Mouse (Mus musculus) midbrain, embryonic 10.5 days (tissue): ENCODE results near the gene Cpeb1. TPM values are rescaled to one million over a fixed set of nuclear protein-coding genes. Genes with fewer than 3 reads are reported as not detected.
"Not testable (repeated sequence)": the region's sequence is repeated elsewhere in the genome, so short reads cannot be mapped to it uniquely, and the experiment has no call there.

Source experiments
- DNase-seq: peaks from one replicate; pipeline ENCODE4 v3.0.0-alpha.2; 2017; ENCODE audit warnings: low spot score
- H3K27ac ChIP-seq: fragments of 300-500 bp; sonication (generic); replicated peaks from 2 replicates; pipeline ENCODE4 v1.5.1; 2016; ENCODE audit warnings: mild to moderate bottlenecking
- H3K27me3 ChIP-seq: fragments of 300-500 bp; sonication (generic); 2 replicates; pipeline ENCODE4 v1.6.1; 2016; ENCODE audit warnings: low read depth, mild to moderate bottlenecking; ENCODE audit not compliant: poor library complexity, severe bottlenecking
- H3K36me3 ChIP-seq: fragments of 300-500 bp; sonication (generic); 2 replicates; pipeline ENCODE4 v1.6.1; 2016; ENCODE audit warnings: mild to moderate bottlenecking, moderate library complexity
- H3K4me1 ChIP-seq: fragments of 300-500 bp; sonication (generic); 2 replicates; pipeline ENCODE4 v1.6.1; 2016
- H3K4me3 ChIP-seq: fragments of 300-500 bp; sonication (generic); 2 replicates; pipeline ENCODE4 v1.5.1; 2016; ENCODE audit warnings: mild to moderate bottlenecking, moderate library complexity
- H3K9me3 ChIP-seq: fragments of 300-500 bp; sonication (generic); replicated peaks from 2 replicates; pipeline ENCODE4 v1.6.1; 2016; ENCODE audit warnings: mild to moderate bottlenecking
- WGBS: fragments of 180-500 bp; shearing (Covaris S2); methylation state at CpG from one replicate; pipeline ENCODE4 v1.1.7; 2016; 5-methylcytosine and 5-hydroxymethylcytosine counted together
- polyA plus RNA-seq: library from polyadenylated mRNA; unstranded; fragments of >200 nt; fragmentation: Nextera tagmentation; extraction: Ambion mirVana; gene quantifications from 2 replicates; pipeline ENCODE4 v1.2.1, GENCODE M21; 2016

Gene Cpeb1
- 0.96 and 1.6 TPM in 2 replicates for polyA plus RNA-seq

DNA sequence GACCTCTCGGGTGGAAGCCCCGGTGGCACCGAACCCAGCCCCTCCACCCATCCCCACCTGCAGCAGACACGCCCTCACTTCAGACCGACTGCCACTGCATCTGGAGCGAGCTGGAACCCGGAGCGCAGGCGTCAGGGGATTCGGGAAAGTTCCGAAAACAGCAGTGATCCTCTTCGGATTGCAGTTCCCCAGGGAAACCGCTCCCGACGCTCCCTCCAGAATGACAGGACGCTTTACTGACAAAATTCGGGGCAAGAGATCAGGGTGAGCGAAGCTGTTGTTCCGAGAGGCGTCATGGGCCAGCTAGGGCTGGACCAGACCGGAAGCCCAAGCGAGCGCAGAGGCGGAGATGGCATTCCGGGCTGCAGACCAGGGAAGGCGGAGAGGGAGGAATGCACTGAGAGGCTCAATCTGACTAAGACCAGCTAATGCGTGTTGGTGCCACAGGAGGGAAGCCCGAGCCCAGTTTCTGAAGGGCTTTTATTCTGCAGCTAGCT is at the start of gene Cpeb1:
Cpeb1 (minus strand) TSS at position 311 of the 497 bp plus-strand sequence.
- 1% methylated on average over 28 of the region's 28 CpGs for WGBS
- Histone ChIP-seq H3K4me1 (peaks cover 27% of the 10 kb centered on the region), H3K4me3 (peak within 1 kb of the TSS; percentile 60), H3K27ac (peak within 1 kb of the TSS; percentile 69; the same call in 1 of the 2 replicates), H3K9me3 (no peaks in the 10 kb centered on the region), H3K36me3 (no peaks in the 10 kb centered on the region), H3K27me3 (peaks cover 96% of the 10 kb centered on the region)
- DNase-seq: peak; percentile 62

- peaks cover 19% of the 10 kb centered on the region for H3K4me1 ChIP-seq
- no peaks in the 10 kb centered on the region for H3K9me3 ChIP-seq
- no peak for DNase-seq
- no peak overlapping the region for H3K27ac ChIP-seq
- WGBS: 87% methylated on average over 2 of the region's 2 CpGs
- H3K4me3 ChIP-seq: no peak overlapping the region
- no peaks in the 10 kb centered on the region for H3K36me3 ChIP-seq
- peaks cover 10% of the 10 kb centered on the region; the same call in 1 of the 2 replicates for H3K27me3 ChIP-seq
Measured at GRCm38 (mm10) chr7:81501050-81501449, 45.8 kb upstream of the Cpeb1 start.

DNA sequence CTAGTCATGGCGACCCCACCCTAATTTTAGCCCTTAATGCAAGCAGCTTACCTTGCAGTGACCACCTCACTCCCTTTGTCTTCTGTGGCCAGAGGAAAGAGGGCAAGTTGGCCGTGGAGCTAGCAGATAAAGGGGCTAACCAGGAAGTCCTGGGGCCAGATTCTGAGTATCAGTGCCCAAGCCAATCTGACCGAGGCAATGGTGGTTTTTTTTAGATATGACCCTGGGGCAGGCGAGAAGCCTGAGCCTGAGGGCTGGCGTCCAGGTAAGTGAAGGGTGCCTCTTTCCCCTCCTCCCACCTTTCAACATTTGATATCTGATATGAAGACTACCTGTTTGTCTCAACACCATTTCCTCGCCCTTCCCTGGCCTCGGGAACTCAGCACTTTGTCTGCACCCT is 42.9 kb upstream of the Cpeb1 start, which contains the start of gene BC048679:
BC048679 (minus strand) TSS at position 101 of the 400 bp plus-strand sequence.
- Histone ChIP-seq H3K4me1 (peaks cover 29% of the 10 kb centered on the region), H3K27ac (peak within 1 kb of the TSS; percentile 67), H3K27me3 (peaks cover 36% of the 10 kb centered on the region), H3K36me3 (no peaks in the 10 kb centered on the region), H3K4me3 (peak within 1 kb of the TSS; percentile 5), H3K9me3 (no peaks in the 10 kb centered on the region)
- no peak for DNase-seq
- 77% methylated on average over 7 of the region's 7 CpGs for WGBS

DNA sequence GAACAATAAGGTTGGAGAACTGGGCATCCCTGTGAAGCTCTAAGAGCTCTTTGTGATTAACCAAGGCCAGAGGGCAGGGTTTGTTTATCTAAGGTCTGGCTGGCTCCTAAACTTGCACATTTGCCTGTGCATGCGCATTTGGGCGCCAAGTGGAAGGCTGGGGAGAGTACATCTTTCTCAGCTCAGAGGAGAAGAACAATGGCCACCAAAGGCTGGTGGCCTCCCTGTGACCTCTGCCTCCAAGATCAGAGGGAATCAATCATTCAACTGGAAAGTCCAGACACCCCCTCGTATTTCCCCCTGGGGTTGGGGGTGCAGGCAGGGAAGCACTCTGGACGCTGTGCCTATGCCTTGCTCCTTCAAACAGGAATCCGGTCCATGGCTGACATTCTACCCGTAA is 41.9 kb upstream of the Cpeb1 start:
- peak overlapping the region; percentile 5 for H3K4me3 ChIP-seq
- WGBS: 15% methylated on average over 6 of the region's 6 CpGs
- peak overlapping the region; percentile 67 for H3K27ac ChIP-seq
- no peaks in the 10 kb centered on the region for H3K36me3 ChIP-seq
- H3K4me1 ChIP-seq: peaks cover 39% of the 10 kb centered on the region
- H3K9me3 ChIP-seq: no peaks in the 10 kb centered on the region
- H3K27me3 ChIP-seq: peaks cover 47% of the 10 kb centered on the region
- peak; percentile 59 for DNase-seq

DNA sequence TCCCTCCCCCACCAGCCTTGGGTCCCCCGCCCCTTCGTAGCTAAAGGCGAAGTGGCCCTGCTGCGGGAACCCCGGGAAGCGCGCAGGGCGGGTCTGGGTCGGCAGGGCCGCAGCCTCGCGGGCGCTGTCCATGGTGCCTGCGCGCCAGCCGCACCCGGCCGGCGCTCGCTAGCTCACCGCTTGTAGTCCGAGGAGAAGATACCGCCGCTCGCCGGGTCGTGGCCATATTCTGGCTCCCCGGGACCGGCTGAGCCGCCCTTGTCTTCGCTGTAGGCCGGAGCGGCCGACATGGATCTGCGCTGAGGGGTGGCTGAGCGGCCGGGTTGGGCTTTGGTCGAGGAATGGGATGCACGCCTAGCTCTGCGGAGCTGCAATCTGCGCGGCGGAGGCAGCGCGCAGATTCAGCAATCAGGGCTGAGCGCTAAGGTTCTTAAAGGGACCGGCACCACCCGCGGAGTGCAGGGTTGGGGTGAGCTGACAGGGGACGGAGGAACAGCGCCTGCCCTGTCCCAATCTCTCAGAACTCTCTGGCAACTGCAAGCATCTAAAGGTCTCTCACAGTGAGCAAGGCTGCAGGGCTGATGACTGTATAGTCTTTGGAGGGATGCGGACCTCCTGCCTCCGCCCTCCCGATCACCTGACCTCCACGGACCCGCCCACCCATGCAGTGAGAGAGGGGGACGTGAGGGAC is 38.2 kb upstream of the Cpeb1 start, which contains the start of gene Ap3b2:
Ap3b2 (minus strand) TSS at position 595 of the 691 bp plus-strand sequence.
- no peaks in the 10 kb centered on the region for H3K36me3 ChIP-seq
- under 1% methylated on average over 57 of the region's 57 CpGs for WGBS
- peaks cover 55% of the 10 kb centered on the region for H3K27me3 ChIP-seq

GRCm38 (mm10) chr7:81492628-81493027 is 37.4 kb upstream of the Cpeb1 start:
- Histone ChIP-seq H3K9me3 (no peaks in the 10 kb centered on the region), H3K36me3 (no peaks in the 10 kb centered on the region), H3K4me3 (peak overlapping the region; percentile 75), H3K4me1 (peaks cover 58% of the 10 kb centered on the region), H3K27ac (peak overlapping the region; percentile 87), H3K27me3 (peaks cover 55% of the 10 kb centered on the region)
- 43% methylated on average over 9 of the region's 9 CpGs for WGBS
- no peak for DNase-seq

More for the DNA sequence above, 38.2 kb upstream of the Cpeb1 start, which contains the start of gene Ap3b2:
- peak; percentile 82 for DNase-seq
- H3K4me3 ChIP-seq: peak within 1 kb of the TSS; percentile 75
- no peaks in the 10 kb centered on the region for H3K9me3 ChIP-seq
- H3K27ac ChIP-seq: peak within 1 kb of the TSS; percentile 87
- peaks cover 57% of the 10 kb centered on the region for H3K4me1 ChIP-seq

- no peaks in the 10 kb centered on the region for H3K9me3 ChIP-seq
- peak overlapping the region; percentile 9; the same call in 1 of the 2 replicates for H3K4me3 ChIP-seq
- peaks cover 45% of the 10 kb centered on the region for H3K4me1 ChIP-seq
- peaks cover 3% of the 10 kb centered on the region for H3K36me3 ChIP-seq
- H3K27me3 ChIP-seq: peaks cover 35% of the 10 kb centered on the region
- 12% methylated on average over 9 of the region's 9 CpGs for WGBS
- peak; percentile 31 for DNase-seq
- H3K27ac ChIP-seq: peak overlapping the region; percentile 52; the same call in 1 of the 2 replicates
Measured at GRCm38 (mm10) chr7:81489649-81490048, 34.4 kb upstream of the Cpeb1 start.

GRCm38 (mm10) chr7:81480800-81481199 is 25.5 kb upstream of the Cpeb1 start:
- under 1% methylated on average over 8 of the region's 8 CpGs for WGBS
- Histone ChIP-seq H3K27me3 (peaks cover 48% of the 10 kb centered on the region), H3K36me3 (peaks cover 17% of the 10 kb centered on the region), H3K27ac (0 out of 2 replicates have a peak overlapping the region, but pooled peaks have one; percentile 42), H3K9me3 (no peaks in the 10 kb centered on the region), H3K4me1 (peaks cover 26% of the 10 kb centered on the region), H3K4me3 (peak overlapping the region; percentile 11; the same call in 1 of the 2 replicates)
- peak; percentile 25 for DNase-seq

DNA sequence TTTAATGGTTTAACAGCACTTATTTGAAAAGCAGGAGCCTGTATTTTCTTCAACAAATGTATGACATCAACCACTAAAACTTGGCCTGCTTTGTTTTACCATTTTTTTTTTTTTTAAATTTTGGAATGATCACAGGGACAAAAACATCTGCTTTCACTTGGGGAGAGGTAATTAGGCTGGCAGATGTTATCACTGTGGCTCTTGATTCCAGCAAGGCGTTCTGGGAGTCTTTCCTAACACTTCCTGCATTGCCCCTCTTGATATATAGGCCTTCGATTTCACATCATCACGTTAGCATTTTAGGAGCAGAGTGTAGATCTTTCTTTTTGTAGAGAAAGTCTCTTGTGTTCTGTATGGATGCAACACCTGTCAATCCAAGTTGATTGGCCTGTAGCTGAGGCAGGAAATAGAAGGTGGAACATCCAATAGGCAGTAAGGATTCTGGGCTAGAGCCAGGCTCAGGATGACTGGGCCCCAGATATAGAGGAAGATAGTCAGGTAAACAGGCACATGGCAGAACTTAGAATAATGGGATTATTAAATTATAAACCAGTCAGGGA is 24.3 kb upstream of the Cpeb1 start:
- H3K4me1 ChIP-seq: peaks cover 26% of the 10 kb centered on the region
- 73% methylated on average over 3 of the region's 3 CpGs for WGBS
- H3K36me3 ChIP-seq: peaks cover 13% of the 10 kb centered on the region
- H3K9me3 ChIP-seq: no peaks in the 10 kb centered on the region
- H3K27me3 ChIP-seq: peaks cover 59% of the 10 kb centered on the region
- no peak for DNase-seq
- no peak overlapping the region for H3K27ac ChIP-seq
- no peak overlapping the region for H3K4me3 ChIP-seq

- DNase-seq: not testable (repeated sequence)
Measured at GRCm38 (mm10) chr7:81478261-81478660, 23.0 kb upstream of the Cpeb1 start.

DNA sequence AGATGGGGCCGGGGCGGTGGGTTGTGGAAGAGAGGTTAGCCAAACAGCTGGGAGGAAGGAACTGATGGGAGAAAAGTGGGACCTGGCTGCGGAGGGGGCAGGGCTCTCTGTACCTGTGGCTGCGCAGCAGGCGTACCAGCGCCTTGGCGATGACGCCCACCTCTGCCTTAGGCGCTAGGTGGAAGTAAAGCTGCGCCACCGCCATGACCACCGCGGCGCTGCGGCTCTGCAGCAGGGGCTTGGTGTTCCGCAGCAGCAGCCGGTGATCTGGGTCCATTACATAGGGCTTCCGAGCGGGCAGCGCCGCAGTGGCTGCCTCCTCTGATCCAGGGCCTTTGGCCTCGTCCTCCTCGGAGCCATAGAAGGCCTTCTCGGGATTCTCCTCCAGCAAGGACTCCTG is 21.6 kb upstream of the Cpeb1 start:
- H3K36me3 ChIP-seq: no peaks in the 10 kb centered on the region
- peaks cover 23% of the 10 kb centered on the region for H3K4me1 ChIP-seq
- DNase-seq: peak; percentile 28
- peaks cover 54% of the 10 kb centered on the region for H3K27me3 ChIP-seq
- 4% methylated on average over 24 of the region's 24 CpGs for WGBS
- no peaks in the 10 kb centered on the region for H3K9me3 ChIP-seq
- H3K27ac ChIP-seq: 0 out of 2 replicates have a peak overlapping the region, but pooled peaks have one; percentile 6
- H3K4me3 ChIP-seq: peak overlapping the region; percentile 39

More at GRCm38 (mm10) chr7:81478261-81478660, 23.0 kb upstream of the Cpeb1 start:
- H3K9me3 ChIP-seq, H3K36me3 ChIP-seq, H3K27ac ChIP-seq, H3K4me3 ChIP-seq: not testable (repeated sequence)
- peaks cover 61% of the 10 kb centered on the region for H3K27me3 ChIP-seq
- peaks cover 26% of the 10 kb centered on the region for H3K4me1 ChIP-seq

DNA sequence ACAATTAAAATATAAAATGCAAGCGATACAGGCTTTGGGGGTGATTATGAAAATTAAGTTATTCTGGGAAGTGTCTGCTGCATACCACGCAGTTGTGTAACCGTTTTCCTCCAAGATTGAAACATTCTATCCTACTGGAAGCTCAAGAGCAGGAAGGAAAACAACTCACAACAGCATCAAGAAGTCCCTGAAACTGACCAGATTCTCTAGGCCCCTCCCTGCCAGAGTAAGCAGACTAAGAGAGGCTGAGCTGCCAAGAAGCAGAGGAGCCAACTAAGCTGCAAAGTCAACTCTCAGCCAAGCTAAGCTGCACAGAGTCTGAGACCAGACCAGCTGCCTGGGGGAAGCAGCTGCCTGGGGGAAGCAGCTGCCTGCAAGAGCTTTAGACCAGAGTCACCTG is 20.0 kb upstream of the Cpeb1 start:
- Histone ChIP-seq H3K27ac (no peak overlapping the region), H3K9me3 (no peaks in the 10 kb centered on the region), H3K4me3 (no peak overlapping the region), H3K36me3 (no peaks in the 10 kb centered on the region), H3K4me1 (peaks cover 11% of the 10 kb centered on the region), H3K27me3 (peaks cover 54% of the 10 kb centered on the region)
- WGBS: 76% methylated on average over 3 of the region's 3 CpGs
- DNase-seq: no peak
